ENCODE assay signal across 25 mouse cellular contexts in the genomic region with DNA sequence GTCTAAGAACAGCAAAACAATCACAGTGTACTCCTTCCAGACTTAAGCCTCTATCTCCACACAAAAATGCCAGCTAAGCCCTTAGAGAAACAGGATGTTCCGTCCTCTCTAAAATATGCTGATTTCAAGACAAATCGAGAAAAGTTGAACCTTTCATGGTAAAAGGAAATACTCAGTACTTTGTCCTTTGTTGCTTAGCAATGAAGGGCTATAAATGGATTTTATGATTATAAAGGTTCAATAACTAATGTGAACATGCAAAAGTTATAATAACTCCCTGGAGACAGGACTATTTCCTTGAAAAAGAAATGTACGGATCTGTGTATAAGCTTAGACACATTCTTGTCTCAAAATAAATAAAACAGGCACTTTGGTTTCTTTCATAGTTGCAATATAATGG. TPM values are rescaled to one million over a fixed set of nuclear protein-coding genes. Genes with fewer than 3 reads are reported as not detected.
"Had no signal": no experiment of that assay in that cellular context is flagged by ENCODE, and none has a peak within 500 bp of the region (broad histone marks: within the 10 kb centered on the region; RNA-seq: fewer than 3 reads in every experiment).

No protein-coding gene starts in this region.

- DNase-seq: gastrocnemius, postnatal 14 days; gastrocnemius, postnatal 36 days; heart, adult 2 months; heart, postnatal 14 days; heart, postnatal 36 days; kidney, adult 11 months; kidney, adult 2 months; kidney, adult 9 months; kidney, postnatal 14 days; kidney, postnatal 36 days; layer of hippocampus, adult 9-11 months; layer of hippocampus, postnatal 36 days; liver had no signal

- H3K27me3 ChIP-seq: heart, embryonic 13.5 days; heart, embryonic 15.5 days; hindbrain, embryonic 13.5 days; hindbrain, embryonic 15.5 days; kidney, embryonic 15.5 days; limb, embryonic 12.5 days had no signal

- H3K4me1 ChIP-seq: heart, embryonic 13.5 days; heart, embryonic 15.5 days; hindbrain, embryonic 13.5 days; hindbrain, embryonic 15.5 days; kidney, embryonic 15.5 days; limb, embryonic 10.5 days; limb, embryonic 12.5 days had no signal

- H3K9ac ChIP-seq: heart, embryonic 13.5 days; heart, embryonic 15.5 days; hindbrain, embryonic 13.5 days; hindbrain, embryonic 15.5 days; kidney, embryonic 15.5 days; limb, embryonic 12.5 days had no signal

- H3K9me3 ChIP-seq: heart, embryonic 13.5 days; heart, embryonic 15.5 days; hindbrain, embryonic 13.5 days; hindbrain, embryonic 15.5 days; kidney, embryonic 15.5 days; limb, embryonic 10.5 days; limb, embryonic 12.5 days had no signal

- H3K27ac ChIP-seq: heart, adult 2 months; heart, embryonic 13.5 days; heart, embryonic 15.5 days; hindbrain, embryonic 13.5 days; hindbrain, embryonic 15.5 days; kidney, embryonic 15.5 days; kidney, postnatal 0 days; limb, embryonic 10.5 days; limb, embryonic 12.5 days had no signal

- ATAC-seq: forebrain, embryonic 16.5 days; inflammation-experienced regulatory T-cells, adult 6 months had no signal

- H3K4me2 ChIP-seq: heart, embryonic 11.5 days; heart, embryonic 13.5 days; heart, embryonic 15.5 days; hindbrain, embryonic 13.5 days; hindbrain, embryonic 15.5 days; kidney, embryonic 15.5 days; limb, embryonic 12.5 days; liver, embryonic 11.5 days had no signal

- H3K4me3 ChIP-seq: heart, adult 2 months; heart, embryonic 13.5 days; heart, embryonic 15.5 days; hindbrain, embryonic 13.5 days; hindbrain, embryonic 15.5 days; kidney, embryonic 15.5 days; limb, embryonic 10.5 days; limb, embryonic 12.5 days had no signal

- H3K36me3 ChIP-seq: heart, embryonic 13.5 days; heart, embryonic 15.5 days; hindbrain, embryonic 13.5 days; hindbrain, embryonic 15.5 days; kidney, embryonic 15.5 days; limb, embryonic 10.5 days; limb, embryonic 12.5 days had no signal

RNA-seq across cellular contexts. Expression of gene Myrfl, which starts 12.2 kb away (rescaled TPM):
- polyA plus RNA-seq: inflammation-experienced regulatory T-cells, adult 6 months had no signal
